Mouse (Mus musculus): ENCODE data around the gene Smco4. TPM values are rescaled to one million over a fixed set of nuclear protein-coding genes. Genes with fewer than 3 reads are reported as not detected.
A peak's percentile ranks its signal among the peaks of the same experiment; 100 is the strongest.

The Smco4 gene
- 4.5 and 6.6 TPM in 2 replicates for polyA plus RNA-seq (2014; fragmentation: Nextera tagmentation; extraction: Ambion mirVana)

GRCm38 (mm10) chr9:15493235-15493924, at the start of gene Smco4:
TSS of gene Smco4 (plus strand) at chr9:15493432.
- H3K27me3 ChIP-seq (replicated peaks; ENCODE audit: control insufficient read depth, insufficient read depth, low read length): no peaks in the 10 kb centered on the region
- ATAC-seq (replicated peaks; ENCODE audit: low FRiP score) (peak; percentile 89), DNase-seq (ENCODE audit: low spot score) (peak; percentile 79)
- peaks cover 28% of the 10 kb centered on the region for H3K4me1 ChIP-seq (replicated peaks; ENCODE audit: control insufficient read depth, insufficient read depth, low read length)
- H3K36me3 ChIP-seq (ENCODE audit: control insufficient read depth, insufficient read depth, low read length): no peaks in the 10 kb centered on the region
- 1% methylated on average over 86 of the region's 101 CpGs for WGBS
- peak within 1 kb of the TSS; percentile 84 for H3K4me3 ChIP-seq (ENCODE audit: low read depth, low read length)
- peak within 1 kb of the TSS; percentile 90 for H3K9ac ChIP-seq (ENCODE audit: low read depth, low read length)
- H3K9me3 ChIP-seq (ENCODE audit: control insufficient read depth, low read length): no peaks in the 10 kb centered on the region
- peak within 1 kb of the TSS; percentile 93 for H3K4me2 ChIP-seq
- H3K27ac ChIP-seq (ENCODE audit: low read depth, low read length): peak within 1 kb of the TSS; percentile 73

- Histone ChIP-seq H3K27ac (ENCODE audit: low read depth, low read length) (no peak overlapping the region), H3K4me2 (no peak overlapping the region), H3K27me3 (replicated peaks; ENCODE audit: control insufficient read depth, insufficient read depth, low read length) (no peaks in the 10 kb centered on the region), H3K9ac (ENCODE audit: low read depth, low read length) (no peak overlapping the region), H3K4me3 (ENCODE audit: low read depth, low read length) (no peak overlapping the region), H3K9me3 (ENCODE audit: control insufficient read depth, low read length) (no peaks in the 10 kb centered on the region), H3K36me3 (ENCODE audit: control insufficient read depth, insufficient read depth, low read length) (no peaks in the 10 kb centered on the region), H3K4me1 (replicated peaks; ENCODE audit: control insufficient read depth, insufficient read depth, low read length) (no peaks in the 10 kb centered on the region)
- WGBS: 46% methylated on average over 2 of the region's 2 CpGs
- no peak for DNase-seq (ENCODE audit: low spot score)
- no peak for ATAC-seq (replicated peaks; ENCODE audit: low FRiP score)
Observed at GRCm38 (mm10) chr9:15447397-15447796, 45.8 kb upstream of the Smco4 start.

GRCm38 (mm10) chr9:15450921-15451320, 42.3 kb upstream of the Smco4 start:
- no peak for DNase-seq (ENCODE audit: low spot score)
- Histone ChIP-seq H3K4me1 (replicated peaks; ENCODE audit: control insufficient read depth, insufficient read depth, low read length) (no peaks in the 10 kb centered on the region), H3K27ac (ENCODE audit: low read depth, low read length) (no peak overlapping the region), H3K4me3 (ENCODE audit: low read depth, low read length) (no peak overlapping the region), H3K9me3 (ENCODE audit: control insufficient read depth, low read length) (no peaks in the 10 kb centered on the region), H3K36me3 (ENCODE audit: control insufficient read depth, insufficient read depth, low read length) (no peaks in the 10 kb centered on the region), H3K27me3 (replicated peaks; ENCODE audit: control insufficient read depth, insufficient read depth, low read length) (no peaks in the 10 kb centered on the region), H3K9ac (ENCODE audit: low read depth, low read length) (no peak overlapping the region), H3K4me2 (no peak overlapping the region)
- ATAC-seq (replicated peaks; ENCODE audit: low FRiP score): no peak
- 63% methylated on average over 5 of the region's 5 CpGs for WGBS

- Histone ChIP-seq H3K4me3 (ENCODE audit: low read depth, low read length) (no peak overlapping the region), H3K27ac (ENCODE audit: low read depth, low read length) (no peak overlapping the region), H3K9me3 (ENCODE audit: control insufficient read depth, low read length) (no peaks in the 10 kb centered on the region), H3K4me2 (no peak overlapping the region), H3K36me3 (ENCODE audit: control insufficient read depth, insufficient read depth, low read length) (no peaks in the 10 kb centered on the region), H3K9ac (ENCODE audit: low read depth, low read length) (no peak overlapping the region), H3K27me3 (replicated peaks; ENCODE audit: control insufficient read depth, insufficient read depth, low read length) (no peaks in the 10 kb centered on the region), H3K4me1 (replicated peaks; ENCODE audit: control insufficient read depth, insufficient read depth, low read length) (no peaks in the 10 kb centered on the region)
- no peak for ATAC-seq (replicated peaks; ENCODE audit: low FRiP score)
- WGBS: 70% methylated on average over 4 of the region's 4 CpGs
- DNase-seq (ENCODE audit: low spot score): no peak
Observed at GRCm38 (mm10) chr9:15472256-15472655, 21.0 kb upstream of the Smco4 start.

GRCm38 (mm10) chr9:15473206-15473605, 20.0 kb upstream of the Smco4 start:
- H3K27ac ChIP-seq (ENCODE audit: low read depth, low read length): no peak overlapping the region
- H3K9me3 ChIP-seq (ENCODE audit: control insufficient read depth, low read length): no peaks in the 10 kb centered on the region
- ATAC-seq (replicated peaks; ENCODE audit: low FRiP score) (no peak), DNase-seq (ENCODE audit: low spot score) (no peak)
- no peak overlapping the region for H3K4me3 ChIP-seq (ENCODE audit: low read depth, low read length)
- no peaks in the 10 kb centered on the region for H3K4me1 ChIP-seq (replicated peaks; ENCODE audit: control insufficient read depth, insufficient read depth, low read length)
- H3K4me2 ChIP-seq: no peak overlapping the region
- H3K36me3 ChIP-seq (ENCODE audit: control insufficient read depth, insufficient read depth, low read length): no peaks in the 10 kb centered on the region
- H3K9ac ChIP-seq (ENCODE audit: low read depth, low read length): no peak overlapping the region
- H3K27me3 ChIP-seq (replicated peaks; ENCODE audit: control insufficient read depth, insufficient read depth, low read length): no peaks in the 10 kb centered on the region
- WGBS: 97% methylated on average over 1 of the region's 1 CpGs

GRCm38 (mm10) chr9:15477556-15477955, 15.7 kb upstream of the Smco4 start:
- H3K4me3 ChIP-seq (ENCODE audit: low read depth, low read length): no peak overlapping the region
- DNase-seq (ENCODE audit: low spot score) (no peak), ATAC-seq (replicated peaks; ENCODE audit: low FRiP score) (no peak)
- no peak overlapping the region for H3K4me2 ChIP-seq
- WGBS: 85% methylated on average over 10 of the region's 10 CpGs
- no peaks in the 10 kb centered on the region for H3K27me3 ChIP-seq (replicated peaks; ENCODE audit: control insufficient read depth, insufficient read depth, low read length)
- H3K9me3 ChIP-seq (ENCODE audit: control insufficient read depth, low read length): no peaks in the 10 kb centered on the region
- no peak overlapping the region for H3K27ac ChIP-seq (ENCODE audit: low read depth, low read length)
- no peaks in the 10 kb centered on the region for H3K4me1 ChIP-seq (replicated peaks; ENCODE audit: control insufficient read depth, insufficient read depth, low read length)
- no peaks in the 10 kb centered on the region for H3K36me3 ChIP-seq (ENCODE audit: control insufficient read depth, insufficient read depth, low read length)
- H3K9ac ChIP-seq (ENCODE audit: low read depth, low read length): no peak overlapping the region

GRCm38 (mm10) chr9:15487682-15488424, 5.4 kb upstream of the Smco4 start:
- Histone ChIP-seq H3K4me3 (ENCODE audit: low read depth, low read length) (no peak overlapping the region), H3K27ac (ENCODE audit: low read depth, low read length) (no peak overlapping the region), H3K27me3 (replicated peaks; ENCODE audit: control insufficient read depth, insufficient read depth, low read length) (no peaks in the 10 kb centered on the region), H3K9ac (ENCODE audit: low read depth, low read length) (no peak overlapping the region), H3K4me2 (no peak overlapping the region), H3K4me1 (replicated peaks; ENCODE audit: control insufficient read depth, insufficient read depth, low read length) (no peaks in the 10 kb centered on the region), H3K36me3 (ENCODE audit: control insufficient read depth, insufficient read depth, low read length) (no peaks in the 10 kb centered on the region), H3K9me3 (ENCODE audit: control insufficient read depth, low read length) (no peaks in the 10 kb centered on the region)
- 37% methylated on average over 2 of the region's 2 CpGs for WGBS
- ATAC-seq (replicated peaks; ENCODE audit: low FRiP score) (no peak), DNase-seq (ENCODE audit: low spot score) (no peak)

GRCm38 (mm10) chr9:15489293-15489692, 3.9 kb upstream of the Smco4 start:
- no peak overlapping the region for H3K4me3 ChIP-seq (ENCODE audit: low read depth, low read length)
- no peaks in the 10 kb centered on the region for H3K9me3 ChIP-seq (ENCODE audit: control insufficient read depth, low read length)
- DNase-seq (ENCODE audit: low spot score) (no peak), ATAC-seq (replicated peaks; ENCODE audit: low FRiP score) (no peak)
- no peaks in the 10 kb centered on the region for H3K36me3 ChIP-seq (ENCODE audit: control insufficient read depth, insufficient read depth, low read length)
- no peak overlapping the region for H3K27ac ChIP-seq (ENCODE audit: low read depth, low read length)
- peaks cover 2% of the 10 kb centered on the region for H3K4me1 ChIP-seq (replicated peaks; ENCODE audit: control insufficient read depth, insufficient read depth, low read length)
- no peak overlapping the region for H3K4me2 ChIP-seq
- no peaks in the 10 kb centered on the region for H3K27me3 ChIP-seq (replicated peaks; ENCODE audit: control insufficient read depth, insufficient read depth, low read length)
- H3K9ac ChIP-seq (ENCODE audit: low read depth, low read length): no peak overlapping the region

Data from liver, embryonic 11.5 days (tissue).